Mouse (Mus musculus) cerebellum, postnatal 4 days (tissue): ENCODE data around the gene Gm10295.
A peak's percentile ranks its signal among the peaks of the same experiment; 100 is the strongest.

Source experiments
- DNase-seq, 2 experiments: peaks; one replicate each; pipeline ENCODE4 v3.0.0; 2022; ENCODE audit warnings: low spot score in 2 of 2, mixed read lengths in 1 of 2

Gm10295 gene

GRCm38 (mm10) chr7:71351364-71351763, at the start of gene Gm10295:
Gm10295 (minus strand) TSS chr7:71351485.
- DNase-seq, result peak in 1 of 2 experiments; percentile 1

GRCm38 (mm10) chr7:71401032-71401431, 49.7 kb upstream of the Gm10295 start:
- no peak for DNase-seq

- DNase-seq, result no peak
Observed at GRCm38 (mm10) chr7:71399891-71400632, 48.8 kb upstream of the Gm10295 start.

GRCm38 (mm10) chr7:71398959-71399756, 47.9 kb upstream of the Gm10295 start:
- DNase-seq, result no peak

GRCm38 (mm10) chr7:71398389-71398788, 47.1 kb upstream of the Gm10295 start:
- DNase-seq, result no peak

- DNase-seq, result no peak
Observed at GRCm38 (mm10) chr7:71392795-71393341, 41.6 kb upstream of the Gm10295 start.

- DNase-seq, result no peak
Observed at GRCm38 (mm10) chr7:71391333-71391732, 40.0 kb upstream of the Gm10295 start.

- DNase-seq, result no peak
Observed at GRCm38 (mm10) chr7:71390291-71390690, 39.0 kb upstream of the Gm10295 start.

GRCm38 (mm10) chr7:71386050-71386449, 34.8 kb upstream of the Gm10295 start:
- DNase-seq, result no peak

- DNase-seq, result no peak
Observed at GRCm38 (mm10) chr7:71384921-71385320, 33.6 kb upstream of the Gm10295 start.

- peak in 1 of 2 experiments; percentile 5 for DNase-seq
Observed at GRCm38 (mm10) chr7:71383341-71384130, 32.3 kb upstream of the Gm10295 start.

- no peak for DNase-seq
Observed at GRCm38 (mm10) chr7:71379826-71380825, 28.8 kb upstream of the Gm10295 start.

- peak in 1 of 2 experiments; percentile 40 for DNase-seq
Observed at GRCm38 (mm10) chr7:71378812-71379760, 27.8 kb upstream of the Gm10295 start.

GRCm38 (mm10) chr7:71377983-71378382, 26.7 kb upstream of the Gm10295 start:
- DNase-seq, result no peak

- no peak for DNase-seq
Observed at GRCm38 (mm10) chr7:71374059-71374458, 22.8 kb upstream of the Gm10295 start.

- DNase-seq, result no peak
Observed at GRCm38 (mm10) chr7:71371916-71372315, 20.6 kb upstream of the Gm10295 start.

- DNase-seq, result no peak
Observed at GRCm38 (mm10) chr7:71370746-71371145, 19.5 kb upstream of the Gm10295 start.

GRCm38 (mm10) chr7:71370128-71370527, 18.8 kb upstream of the Gm10295 start:
- DNase-seq, result no peak

- no peak for DNase-seq
Observed at GRCm38 (mm10) chr7:71368543-71369181, 17.4 kb upstream of the Gm10295 start.
